Mouse (Mus musculus) heart, adult 2 months (tissue): ENCODE measurements around the gene Atg101.

ENCODE experiments used
- CTCF ChIP-seq: fragments of 200-600 bp; IDR thresholded peaks from 2 replicates; pipeline ENCODE4 v1.8.1; 2022; ENCODE audit warnings: antibody characterized with exemption, mild to moderate bottlenecking, moderate library complexity
- EP300 ChIP-seq: fragments of 200-500 bp; IDR thresholded peaks from 2 replicates; pipeline ENCODE4 v1.6.1; 2011; ENCODE audit warnings: low read depth, low read length, control low read depth; ENCODE audit not compliant: insufficient read depth

DNA sequence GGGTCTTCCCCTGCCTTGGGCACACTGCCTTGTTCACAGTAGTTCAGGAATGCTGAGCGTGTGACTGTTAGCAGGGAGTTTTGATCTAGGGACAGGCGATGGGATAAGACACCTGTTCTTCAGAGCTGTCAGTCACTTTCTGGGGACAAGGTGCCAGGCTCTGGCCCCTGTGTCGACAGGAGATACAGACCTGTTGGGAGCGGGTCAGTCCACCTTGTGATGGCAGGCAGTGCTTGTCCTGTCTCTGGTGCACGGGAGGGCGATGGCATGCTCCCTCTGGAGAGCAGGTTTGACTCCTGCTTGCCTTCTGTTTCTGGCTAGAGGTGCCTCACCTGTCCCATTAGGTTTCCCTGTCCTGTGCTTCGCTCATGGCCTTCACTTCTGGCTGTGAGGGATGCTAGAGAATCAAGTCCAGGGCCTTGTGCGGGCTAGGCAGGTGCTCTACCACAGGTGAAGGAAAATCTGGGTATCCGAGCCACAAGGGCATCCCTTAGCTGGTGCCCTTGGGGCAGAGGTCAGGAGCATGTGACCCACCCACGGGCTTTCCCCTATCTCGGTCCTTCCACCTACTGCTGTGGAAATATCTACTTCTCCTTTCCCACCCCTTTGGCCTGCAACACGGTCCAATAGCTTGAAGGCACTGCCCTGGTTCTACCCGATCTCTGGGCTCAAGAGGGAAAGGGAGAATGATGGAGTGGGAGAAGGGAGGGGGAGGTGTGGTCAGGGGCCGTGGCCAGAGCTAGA, 27.4 kb upstream of the Atg101 start:
- TF ChIP-seq CTCF, result no peak
- no peak for TF ChIP-seq EP300
